Mouse (Mus musculus) activated CD4-positive, CD25-positive, alpha-beta regulatory T cell, adult 4 months (primary cell): ENCODE data around the gene Ncf2. TPM values are rescaled to one million over a fixed set of nuclear protein-coding genes. Genes with fewer than 3 reads are reported as not detected.
"Not testable (repeated sequence)": the region's sequence is repeated elsewhere in the genome, so short reads cannot be mapped to it uniquely, and the experiment has no call there.

ENCODE experiments used
- ATAC-seq: one replicate; pipeline ENCODE4 v1.8.0; 2017
- polyA plus RNA-seq, 2 experiments: library from polyadenylated mRNA; unstranded; fragments of 100-300 nt; shearing (Covaris generic); gene quantifications; one replicate each; pipeline ENCODE4 v1.2.1; 2017

Ncf2 gene
- 1 to 10 TPM; 2.2 to 2.9 TPM for polyA plus RNA-seq

DNA sequence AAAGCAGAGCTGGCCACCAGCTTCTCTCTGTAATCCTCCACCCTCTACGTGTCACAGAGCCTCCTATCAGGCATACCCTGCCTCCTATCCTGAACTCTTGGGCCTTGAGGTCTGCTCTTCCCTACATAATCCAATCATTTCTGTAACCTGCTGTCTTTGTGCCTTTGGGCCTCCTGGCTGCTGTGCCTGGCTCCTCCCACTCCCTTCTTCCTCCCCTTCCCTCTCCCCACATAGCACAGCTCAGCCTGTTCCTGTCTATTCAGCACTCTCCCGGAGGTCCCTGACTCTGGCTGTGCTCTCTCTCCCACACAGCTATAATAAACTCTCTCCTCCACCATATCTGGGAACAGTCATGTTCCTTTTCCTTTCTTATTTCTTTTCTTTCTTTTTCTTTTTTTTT is at the start of gene Ncf2:
Ncf2 (plus strand) TSS at position 298 of the 400 bp plus-strand sequence.
- no peak for ATAC-seq

DNA sequence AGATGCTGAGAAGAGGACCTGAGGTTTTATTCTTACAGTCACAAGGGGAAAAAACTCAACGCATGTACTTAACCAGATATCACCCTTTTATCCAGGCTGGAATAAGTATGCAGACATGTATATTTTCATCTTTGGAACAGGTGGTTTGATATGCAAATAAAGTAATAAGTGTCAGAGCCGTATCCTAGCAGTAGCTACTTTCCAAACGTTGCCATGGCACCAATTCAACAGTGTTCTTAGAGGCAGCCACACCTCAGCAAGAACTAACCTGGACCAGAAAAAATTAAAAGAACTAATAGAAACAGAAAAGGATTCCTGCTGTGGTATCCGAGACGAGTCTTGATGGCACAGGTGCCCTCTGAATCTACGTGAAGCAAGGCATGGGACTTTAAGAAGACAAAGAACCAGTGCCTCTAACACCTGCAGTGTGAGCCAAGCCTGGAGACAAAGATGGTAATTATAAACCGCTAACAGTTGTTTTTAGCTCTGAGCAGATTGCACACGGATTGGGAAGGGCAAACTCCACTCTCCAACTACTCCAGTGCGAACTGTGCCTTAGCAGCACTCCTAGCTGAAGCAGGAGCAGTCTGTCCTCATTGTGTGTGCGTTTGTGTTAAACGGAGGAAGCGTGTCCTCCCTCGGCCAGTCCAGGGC is 49.6 kb upstream of the Ncf2 start, which contains the start of gene Apobec4:
Apobec4 (plus strand) TSS at position 240 of the 654 bp plus-strand sequence.
- no peak for ATAC-seq

DNA sequence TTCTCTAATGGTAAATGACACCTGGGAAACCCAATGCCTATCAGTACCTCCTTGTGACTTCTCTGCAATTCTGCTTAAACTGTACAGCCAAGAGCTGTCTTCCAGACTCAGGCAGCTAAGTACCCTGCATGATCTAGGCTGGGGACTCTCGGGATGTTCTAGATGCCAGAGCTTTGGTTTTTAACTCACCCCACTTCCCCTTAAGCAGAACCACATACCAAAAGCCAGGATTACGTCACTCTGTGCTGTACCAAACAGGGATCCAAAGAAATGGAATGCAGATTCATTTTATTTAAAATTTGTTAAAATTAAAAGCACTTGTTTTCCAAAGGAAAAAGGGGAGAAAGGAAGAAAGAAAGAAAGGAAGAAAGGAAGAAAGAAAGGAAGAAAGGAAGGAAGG is 38.2 kb upstream of the Ncf2 start:
- no peak for ATAC-seq

DNA sequence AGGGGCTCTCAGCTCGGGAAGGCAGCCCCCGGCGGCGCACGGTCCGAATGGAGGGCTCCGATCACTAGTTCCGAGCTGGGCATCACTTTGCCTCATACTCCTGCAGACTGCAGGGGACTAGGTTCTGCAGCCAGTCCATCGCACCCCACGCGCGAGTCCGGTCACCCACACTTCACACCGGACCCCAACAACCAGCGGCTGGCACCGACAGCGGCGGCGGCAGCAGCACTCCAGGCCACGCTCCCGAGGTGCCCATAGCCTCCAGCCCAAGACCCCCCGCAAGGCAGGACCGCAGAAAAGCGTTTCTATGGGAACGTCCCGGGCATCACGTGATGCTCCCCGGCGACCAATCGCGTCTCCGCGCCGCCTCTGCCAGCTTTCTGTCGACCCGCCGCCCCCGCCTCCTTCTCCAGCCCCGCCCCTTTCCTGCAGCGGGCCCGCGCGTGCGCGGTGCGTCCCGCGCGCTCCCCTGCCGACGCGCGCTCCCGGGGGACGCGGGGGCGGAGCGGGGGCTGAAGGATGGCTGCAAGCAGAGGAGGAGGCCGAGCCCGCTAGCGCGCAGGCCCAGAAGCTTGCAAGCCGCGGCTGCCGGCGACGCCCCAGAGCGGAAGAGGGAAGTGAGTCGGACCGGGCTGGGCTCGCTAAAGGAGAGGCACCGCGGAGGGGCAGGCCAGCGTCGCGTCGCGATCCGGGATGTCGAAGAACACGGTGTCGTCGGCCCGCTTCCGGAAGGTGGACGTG is 33.8 kb upstream of the Ncf2 start, which contains the start of the genes Rgl1 and Arpc5:
Rgl1 (minus strand) TSS at position 320 of the 741 bp plus-strand sequence.
Arpc5 (plus strand) TSS at position 511 of the 741 bp plus-strand sequence.
- ATAC-seq, result peak; percentile 83

DNA sequence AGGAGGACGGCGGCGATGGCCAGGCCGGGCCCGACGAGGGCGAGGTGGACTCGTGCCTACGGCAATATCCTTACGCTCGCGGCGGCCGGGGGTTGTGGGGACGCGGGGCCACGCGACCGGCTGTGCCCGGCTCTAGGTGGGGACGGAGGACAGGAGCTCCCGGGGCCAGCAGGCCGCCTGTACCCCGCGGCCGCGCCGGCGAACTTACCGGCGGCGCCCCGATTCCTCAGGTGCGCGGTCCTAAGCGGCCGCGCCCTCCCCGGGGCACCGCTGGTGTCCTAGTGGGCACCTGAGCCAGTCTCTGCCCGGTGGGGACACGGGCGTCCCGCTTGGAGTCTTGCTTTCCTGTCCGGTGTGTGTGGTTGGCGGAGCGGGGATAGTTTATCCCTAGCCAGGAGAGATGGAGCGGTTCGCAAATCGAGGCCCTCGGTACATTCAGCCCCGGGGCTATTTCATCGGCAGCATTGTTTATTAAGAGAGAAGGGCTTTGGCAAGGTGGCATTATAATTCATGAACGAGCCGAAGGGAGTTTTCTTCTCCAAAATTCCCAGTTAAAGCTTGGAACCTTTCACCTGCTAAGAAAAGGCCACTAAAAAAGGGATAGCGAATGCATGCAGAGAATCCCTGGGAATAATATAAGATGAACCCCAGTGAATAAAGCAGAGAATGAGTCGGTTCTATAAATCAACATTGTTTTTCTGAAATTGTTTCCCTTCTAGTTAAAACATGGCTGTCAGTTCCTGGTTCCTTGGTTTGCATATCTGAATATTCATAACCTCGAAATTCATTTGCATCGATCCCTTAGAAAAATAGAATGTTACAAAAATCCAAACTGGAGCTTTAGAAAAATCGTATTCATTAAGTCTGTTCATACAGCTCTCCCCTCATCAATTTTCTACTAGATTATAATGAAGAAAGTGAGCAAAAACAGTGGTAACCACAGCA is 32.9 kb upstream of the Ncf2 start:
- ATAC-seq, result peak; percentile 2

DNA sequence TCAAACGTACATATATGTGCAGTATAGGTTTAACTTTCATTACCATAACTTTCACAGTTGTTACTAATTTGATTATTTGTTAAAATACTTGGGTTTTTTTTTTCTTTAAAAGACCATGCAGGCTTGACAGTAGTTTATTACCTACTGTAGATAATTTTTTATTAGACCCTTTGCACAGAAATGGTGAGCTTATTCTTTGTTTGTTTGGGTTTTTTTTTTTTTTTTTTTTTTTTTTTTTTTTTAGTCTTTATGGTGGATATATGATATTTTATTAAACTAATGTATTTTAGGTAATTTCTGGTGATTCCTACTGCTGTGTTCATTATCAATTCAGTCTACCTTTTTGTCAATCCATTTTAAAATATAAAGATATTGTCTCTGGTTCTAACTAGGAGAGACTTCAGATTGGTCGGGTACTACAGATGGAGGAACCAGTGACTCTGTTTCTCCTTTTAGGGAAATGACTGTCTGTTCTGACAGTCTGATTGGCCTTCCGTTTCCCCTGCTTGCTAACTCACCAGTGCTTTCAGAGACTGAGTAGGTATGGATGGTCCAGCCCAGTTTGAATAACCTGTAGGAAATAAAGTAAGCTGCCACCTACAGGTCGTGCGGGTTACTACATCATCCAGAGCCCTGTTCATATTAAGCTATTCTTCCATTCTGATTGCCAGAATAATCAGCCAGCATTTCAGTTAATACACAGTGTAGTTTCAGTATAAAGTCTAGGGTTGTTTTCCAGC is 32.1 kb upstream of the Ncf2 start:
- peak; percentile 65 for ATAC-seq

DNA sequence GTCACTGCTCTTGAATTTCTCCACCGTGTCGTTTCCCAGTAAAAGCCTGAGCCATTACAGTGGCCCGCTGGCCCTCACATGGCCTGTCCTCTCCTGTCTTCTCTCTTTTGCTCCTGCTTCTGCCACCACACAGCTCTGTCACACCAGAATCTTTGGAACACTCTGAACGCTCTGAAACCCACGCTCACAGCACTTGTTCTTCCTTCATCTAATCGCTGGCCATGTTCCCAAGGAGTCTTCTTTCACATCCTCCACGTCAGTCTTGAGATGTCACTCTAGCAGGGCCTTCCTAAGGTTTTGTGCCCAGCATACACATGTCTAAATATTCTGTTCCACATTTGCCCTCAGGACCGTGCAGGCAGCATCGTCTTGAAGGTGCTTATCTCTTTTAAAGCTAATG is 29.0 kb upstream of the Ncf2 start:
- no peak for ATAC-seq

DNA sequence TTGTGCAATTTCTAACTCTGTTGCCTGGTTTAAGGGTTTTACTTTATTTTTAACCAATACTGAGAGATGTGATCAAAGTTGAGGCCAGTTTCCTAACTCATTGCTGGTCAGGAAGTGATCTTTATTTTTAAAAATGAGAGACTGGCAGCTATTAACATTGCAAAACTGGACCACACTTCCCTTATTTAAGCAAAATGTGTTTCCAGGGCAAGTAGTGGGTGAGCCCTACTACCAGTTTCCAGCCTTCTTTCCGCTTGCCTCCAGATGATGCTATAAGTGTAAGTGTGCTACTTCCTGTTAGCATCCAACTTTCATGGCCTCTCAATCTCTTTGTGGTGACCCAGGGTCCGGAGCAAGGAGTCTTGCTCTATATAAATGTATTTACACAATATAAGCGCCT is 25.4 kb upstream of the Ncf2 start:
- not testable (repeated sequence) for ATAC-seq

DNA sequence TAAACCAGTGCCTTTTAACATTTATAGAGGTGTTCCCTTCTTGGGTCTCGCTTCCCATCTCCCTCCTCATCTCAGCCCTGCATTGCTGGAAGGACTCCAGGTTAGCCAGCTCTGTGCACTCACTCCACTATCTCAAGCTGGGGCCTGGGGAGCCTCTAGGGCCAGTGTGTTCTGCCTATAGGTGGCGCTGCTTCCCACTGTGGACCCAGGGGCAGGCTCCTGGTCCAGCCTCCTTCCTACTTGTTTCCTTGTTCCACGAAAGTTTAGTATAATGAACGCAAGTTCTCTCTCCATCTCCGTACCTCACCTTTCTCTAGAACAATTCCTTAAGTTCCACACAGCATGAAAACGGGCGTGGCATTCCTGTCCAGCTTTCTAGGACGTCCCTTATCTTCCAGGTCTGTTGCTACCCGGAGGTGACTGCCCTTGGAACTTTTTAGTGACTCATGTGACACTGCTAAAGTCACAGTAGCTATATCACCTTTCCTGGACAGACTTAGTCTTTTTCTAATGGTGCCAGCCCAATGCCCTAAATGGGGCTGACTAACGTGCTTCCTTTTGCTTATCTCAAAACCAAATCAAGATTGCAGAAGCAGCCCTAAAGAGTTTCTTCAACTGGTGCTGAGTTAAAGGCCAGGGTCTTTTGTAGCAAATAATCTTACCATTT is 20.8 kb upstream of the Ncf2 start:
- ATAC-seq, result peak; percentile 50

DNA sequence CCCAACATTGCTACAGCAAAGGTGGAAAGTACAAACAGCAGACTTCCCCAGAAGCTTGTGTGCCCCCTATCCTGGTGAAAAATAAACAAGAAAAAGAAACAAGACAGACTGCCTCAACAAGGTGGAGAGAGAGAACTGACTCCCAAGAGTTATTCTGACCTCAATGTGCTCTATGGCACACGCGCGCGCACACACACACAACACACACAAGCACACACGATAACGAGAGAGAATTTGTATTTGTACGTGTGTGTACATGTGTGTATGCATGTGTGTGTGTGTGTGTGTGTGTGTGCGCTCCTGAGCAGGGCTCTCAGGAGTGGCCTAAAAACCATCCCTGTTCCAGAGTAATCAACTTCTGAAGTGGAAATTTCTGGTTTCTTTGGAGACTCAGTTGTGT is 15.4 kb upstream of the Ncf2 start:
- ATAC-seq, result no peak

DNA sequence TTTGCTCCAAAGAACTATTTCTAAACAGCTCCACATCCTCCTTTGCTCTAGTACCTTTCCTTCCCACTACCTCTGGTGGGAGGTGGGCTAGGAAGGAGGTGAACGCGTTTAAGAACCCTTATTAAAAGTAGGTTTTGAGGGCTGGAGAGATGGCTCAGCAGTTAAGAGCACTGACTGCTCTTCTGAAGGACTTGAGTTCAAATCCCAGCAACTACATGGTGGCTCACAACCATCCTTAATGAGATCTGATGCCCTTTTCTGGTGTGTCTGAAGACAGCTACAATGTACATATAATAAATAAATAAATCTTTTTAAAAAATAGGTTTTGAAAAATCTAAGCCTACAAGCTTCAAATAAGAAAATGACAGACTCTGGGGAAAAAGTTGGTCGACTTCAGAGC is 14.5 kb upstream of the Ncf2 start:
- not testable (repeated sequence) for ATAC-seq

DNA sequence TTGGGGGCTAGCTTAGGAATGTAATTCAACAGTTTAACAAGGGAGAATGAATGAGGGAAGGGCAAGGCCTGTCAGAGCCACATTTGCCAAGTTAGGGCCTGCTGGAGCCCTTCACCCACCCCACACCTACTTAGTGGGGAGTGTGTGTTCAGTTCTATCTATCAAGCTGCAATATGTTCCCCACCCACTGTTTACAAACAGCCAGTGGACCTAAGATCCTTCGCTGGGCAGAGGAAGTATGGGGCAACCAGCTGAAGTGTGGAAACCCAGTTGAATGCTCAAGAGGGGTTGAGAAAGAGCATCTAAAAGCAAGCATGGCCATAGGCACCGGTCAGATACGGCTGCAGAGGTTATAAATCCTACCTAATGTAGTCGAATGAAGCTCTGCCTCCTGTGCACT is 13.0 kb upstream of the Ncf2 start:
- ATAC-seq, result no peak

DNA sequence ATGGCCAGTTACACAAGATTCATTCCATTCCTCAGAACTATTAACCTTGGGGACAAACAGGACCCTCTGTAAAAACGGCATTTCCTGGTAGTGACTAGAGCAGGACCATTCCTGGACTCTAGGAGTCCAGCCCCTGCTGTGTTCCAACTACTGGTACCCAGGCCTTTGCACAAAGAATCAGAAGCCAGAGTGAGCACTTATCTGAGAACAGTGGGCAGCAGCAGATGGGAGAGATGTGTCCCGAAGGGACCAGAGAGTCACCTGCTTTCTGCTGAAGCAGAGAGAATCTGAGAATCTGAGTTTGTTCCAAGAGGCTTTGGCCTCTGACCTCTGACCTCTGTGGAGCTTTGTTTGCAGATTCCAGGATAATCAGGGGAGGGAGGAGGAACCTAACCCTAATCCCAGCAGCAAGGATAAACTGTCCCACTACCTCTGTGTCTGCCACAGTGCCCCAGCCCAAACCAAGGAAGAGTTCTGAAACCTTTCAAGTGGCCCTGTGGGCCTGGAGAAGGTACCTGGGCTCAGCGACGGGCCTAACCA is 11.8 kb upstream of the Ncf2 start:
- no peak for ATAC-seq

DNA sequence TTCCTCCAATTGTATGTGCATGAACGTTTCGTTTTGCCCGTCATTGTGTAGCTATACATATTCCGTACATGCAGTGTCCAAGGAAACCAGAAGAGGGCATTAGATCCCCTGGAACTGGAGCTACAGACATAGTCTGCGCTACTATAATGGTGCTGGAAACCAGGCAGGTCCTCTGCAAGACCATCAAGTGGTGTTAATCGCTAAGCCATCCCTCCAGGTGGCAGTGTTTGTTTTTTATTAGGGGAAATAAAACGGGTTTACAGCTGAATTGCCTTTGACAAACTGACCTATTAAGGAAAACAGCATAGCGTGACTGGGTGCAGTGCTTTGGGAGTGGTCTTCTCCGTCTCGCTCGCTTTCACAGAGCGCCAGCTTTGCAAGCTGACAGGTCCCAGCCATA is 9.7 kb upstream of the Ncf2 start:
- ATAC-seq, result no peak

DNA sequence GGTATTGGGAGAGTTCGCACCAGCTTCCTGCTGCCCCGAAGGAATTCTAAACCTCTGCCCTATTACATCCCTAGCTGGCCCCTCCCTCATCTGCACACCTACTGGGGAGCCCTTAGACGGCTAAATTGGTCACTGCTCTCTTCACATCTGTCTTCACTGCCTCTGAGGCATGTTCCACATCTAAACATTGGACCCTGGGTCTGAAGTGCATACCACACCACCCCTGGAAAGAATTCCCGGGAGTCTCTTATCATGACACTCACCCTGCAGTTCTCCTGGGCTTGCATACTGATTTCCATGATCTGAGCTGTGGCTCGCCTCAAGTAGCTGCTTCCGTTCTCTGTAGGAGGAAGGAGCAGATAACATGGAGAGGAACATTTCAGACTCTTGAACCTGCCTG is 9.2 kb upstream of the Ncf2 start:
- ATAC-seq, result no peak

DNA sequence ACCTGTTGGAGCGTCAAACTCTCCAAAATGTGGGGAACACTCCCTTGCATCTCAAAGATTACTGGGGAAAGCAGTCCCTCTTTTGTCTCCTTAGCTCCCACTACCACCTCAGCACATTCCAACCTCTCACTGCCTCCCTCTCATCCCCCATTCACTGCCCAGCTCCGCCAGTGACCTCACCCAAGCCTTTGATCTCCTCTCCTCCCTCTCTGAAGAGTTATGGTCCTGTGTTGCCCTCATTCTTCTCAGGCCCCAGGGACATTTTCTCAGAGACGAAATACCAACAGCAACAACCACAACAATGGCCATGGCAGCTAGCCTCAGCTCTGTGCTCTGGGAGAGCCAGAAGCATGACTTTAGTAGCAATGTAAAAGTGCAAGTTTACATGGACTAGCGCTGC is 8.7 kb upstream of the Ncf2 start:
- ATAC-seq, result no peak

DNA sequence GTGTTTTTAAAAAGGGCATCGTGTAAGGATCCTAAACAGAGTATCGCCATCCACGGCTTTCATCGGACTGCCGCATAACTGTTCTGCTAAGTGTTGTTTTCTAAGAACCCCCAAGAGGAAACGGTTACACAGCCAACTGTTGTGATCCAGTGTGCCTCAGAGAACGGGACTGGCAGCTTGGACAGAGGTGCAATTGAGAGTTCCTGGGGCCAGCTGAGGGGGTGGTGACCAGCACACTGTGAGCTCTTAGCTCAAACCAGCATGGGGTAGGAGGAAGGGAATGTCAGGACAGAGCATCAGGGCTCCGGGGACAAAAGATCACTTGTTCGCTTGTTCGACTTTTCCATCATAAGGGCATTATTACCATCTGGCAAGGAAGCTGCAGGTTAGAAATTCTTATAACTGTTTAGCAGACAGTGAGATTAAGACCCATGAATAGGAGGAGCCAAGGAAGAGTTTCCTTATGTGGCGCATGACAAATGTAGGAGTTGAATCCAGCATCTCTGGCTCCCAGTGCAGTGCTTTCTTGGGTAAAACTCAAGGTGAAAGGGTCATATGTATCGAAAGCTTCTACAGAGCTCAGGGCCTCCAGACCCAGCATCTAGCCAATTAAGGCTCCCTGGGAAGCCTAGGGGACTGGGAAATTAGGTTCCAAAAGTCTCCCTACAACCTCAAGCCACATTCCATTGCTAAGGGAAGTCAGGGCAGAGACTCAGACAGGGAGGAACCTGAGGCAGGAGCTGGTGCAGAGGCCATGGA is 7.1 kb upstream of the Ncf2 start:
- ATAC-seq, result no peak

DNA sequence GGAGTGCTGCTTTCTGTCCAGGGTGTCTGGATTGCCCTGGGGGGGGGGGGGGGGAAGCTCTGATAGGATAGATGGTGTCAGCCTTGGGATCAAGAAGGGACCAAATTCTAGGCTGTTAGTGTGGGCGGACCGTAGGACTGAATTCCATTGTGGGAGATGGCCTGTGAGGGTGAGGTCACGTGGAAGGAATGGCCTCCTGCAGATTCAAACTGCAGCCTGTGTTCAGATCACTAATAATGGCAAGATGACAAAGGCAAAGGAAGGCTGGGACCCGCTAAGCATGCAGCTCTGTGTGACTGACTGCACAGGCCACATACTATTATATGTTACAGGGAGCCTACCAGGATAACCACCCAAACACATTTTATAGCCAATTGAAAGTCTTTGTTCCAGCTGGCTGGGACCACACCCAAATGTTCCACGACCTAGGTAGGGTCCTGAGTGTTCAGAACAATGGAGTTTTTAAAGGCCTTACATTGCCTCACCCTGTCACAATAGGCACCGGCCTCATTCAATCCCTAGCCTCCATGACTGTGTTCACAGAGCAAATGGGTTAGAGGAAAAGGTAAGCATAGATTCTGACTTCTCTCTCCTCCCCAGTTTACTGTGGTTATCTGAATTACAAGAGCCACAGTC is 6.4 kb upstream of the Ncf2 start:
- no peak for ATAC-seq

DNA sequence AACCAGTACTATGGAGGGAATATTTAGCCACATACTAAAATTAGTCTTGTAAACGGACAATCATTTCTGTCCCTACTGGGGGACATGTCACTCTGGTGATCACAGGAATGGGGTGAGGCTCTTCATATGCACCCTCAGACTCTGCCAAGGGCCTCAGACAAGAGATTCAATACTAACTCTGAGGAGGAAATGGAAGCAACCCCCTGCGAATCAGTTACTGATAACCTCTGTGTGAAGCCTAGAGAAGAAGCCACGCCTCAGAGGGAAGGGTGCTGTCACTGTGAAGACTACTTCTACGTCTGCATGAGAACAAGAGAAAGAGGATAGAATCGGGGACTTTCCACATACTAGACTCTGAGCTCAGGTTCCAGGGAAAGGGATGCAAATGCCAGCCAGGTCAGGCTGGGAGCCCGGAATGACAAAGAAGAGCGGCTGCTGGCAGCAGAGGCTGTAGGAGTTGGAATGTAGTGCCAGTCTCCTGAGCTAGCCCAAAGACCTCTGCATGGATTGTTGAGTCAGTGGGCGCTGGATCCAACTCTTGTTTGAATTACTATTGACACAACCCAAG is 4.2 kb upstream of the Ncf2 start:
- no peak for ATAC-seq
